Mouse (Mus musculus) testis, adult 2 months (tissue): ENCODE measurements around the gene Hs3st3a1.

Experiments used
- CTCF ChIP-seq: fragments of 200-500 bp; IDR thresholded peaks from 2 replicates; pipeline ENCODE4 v1.5.1; 2012; ENCODE audit warnings: low read depth, mild to moderate bottlenecking, inconsistent platforms, low read length, moderate library complexity; ENCODE audit not compliant: control insufficient read depth, insufficient read depth, insufficient replicate concordance
- POLR2A ChIP-seq: fragments of 200-500 bp; IDR thresholded peaks from 2 replicates; pipeline ENCODE4 v1.6.1; 2012; ENCODE audit warnings: low read depth, mild to moderate bottlenecking, inconsistent platforms, low read length, moderate library complexity; ENCODE audit not compliant: control insufficient read depth

DNA sequence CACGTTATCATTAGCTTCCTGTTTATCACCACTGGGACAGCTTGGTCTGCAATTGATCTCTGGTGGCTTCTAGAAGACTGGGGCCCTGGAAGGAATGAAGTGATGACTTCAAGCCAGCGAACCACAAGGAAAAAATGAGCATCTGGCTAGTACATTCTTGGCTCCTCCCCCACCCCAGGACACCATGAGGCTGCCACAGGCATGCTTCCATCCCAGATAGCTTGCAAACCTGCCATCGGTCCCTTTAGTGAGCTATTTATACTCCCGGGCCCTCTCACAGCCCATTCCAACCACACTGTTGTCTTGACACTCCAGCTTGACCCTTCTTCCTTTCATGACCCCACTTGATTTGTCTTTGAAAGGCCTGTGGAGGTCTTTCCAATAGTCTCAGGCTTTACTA is 127.6 kb downstream of the Hs3st3a1 start:
- TF ChIP-seq CTCF (no peak), POLR2A (no peak)
